Mouse (Mus musculus) embryonic facial prominence, embryonic 11.5 days (tissue): ENCODE measurements at regions not wholly inside any gene's neighbourhood (a gene's known extent, or its start where the extent isn't known, plus 50 kb on each side); places are given as distances from the start of the nearest gene placed in this dataset. TPM values are rescaled to one million over a fixed set of nuclear protein-coding genes. Genes with fewer than 3 reads are reported as not detected.

ENCODE experiments used
- ATAC-seq: fragments of 200-750 bp; cut with Nextera tagmentation; replicated peaks from 2 replicates; pipeline ENCODE4 v1.8.0; 2017; ENCODE audit warnings: low read depth; ENCODE audit not compliant: insufficient number of reproducible peaks, low FRiP score, low TSS enrichment
- DNase-seq: peaks from one replicate; pipeline ENCODE4 v3.0.0-alpha.2; 2015; ENCODE audit warnings: low spot score
- H3K27ac ChIP-seq: fragments of 300-500 bp; sonication (generic); replicated peaks from 2 replicates; pipeline ENCODE4 v1.5.1; 2014; ENCODE audit warnings: mild to moderate bottlenecking, low read depth, low read length, control low read depth
- H3K27me3 ChIP-seq: fragments of 300-500 bp; sonication (generic); 2 replicates; pipeline ENCODE4 v1.6.1; 2014; ENCODE audit warnings: mild to moderate bottlenecking, low read length, moderate library complexity, mixed read lengths; ENCODE audit not compliant: control insufficient read depth, insufficient read depth
- H3K36me3 ChIP-seq: fragments of 300-500 bp; sonication (generic); replicated peaks from 2 replicates; pipeline ENCODE4 v1.6.1; 2014; ENCODE audit warnings: low read depth, mild to moderate bottlenecking, low read length, moderate library complexity, mixed read lengths; ENCODE audit not compliant: control insufficient read depth, insufficient read depth
- H3K4me1 ChIP-seq: fragments of 300-500 bp; sonication (generic); 2 replicates; pipeline ENCODE4 v1.6.1; 2014; ENCODE audit warnings: low read length, mixed read lengths; ENCODE audit not compliant: control insufficient read depth, insufficient read depth
- H3K4me2 ChIP-seq: fragments of 300-500 bp; sonication (generic); 2 replicates; pipeline ENCODE4 v1.6.1; 2014; ENCODE audit warnings: low read depth, mild to moderate bottlenecking, control low read depth, low read length, moderate library complexity
- H3K4me3 ChIP-seq: fragments of 300-500 bp; sonication (generic); 2 replicates; pipeline ENCODE4 v1.5.1; 2014; ENCODE audit warnings: low read depth, low read length, control low read depth
- H3K9ac ChIP-seq: fragments of 300-500 bp; sonication (generic); replicated peaks from 2 replicates; pipeline ENCODE4 v1.6.1; 2014; ENCODE audit warnings: mild to moderate bottlenecking, control low read depth, low read length
- H3K9me3 ChIP-seq: fragments of 300-500 bp; sonication (generic); replicated peaks from 2 replicates; pipeline ENCODE4 v1.6.1; 2016; ENCODE audit warnings: mild to moderate bottlenecking, low read length, inconsistent platforms, mixed read lengths; ENCODE audit not compliant: control insufficient read depth
- WGBS: fragments of 180-500 bp; shearing (Covaris S2); extraction: QIAGEN DNeasy Blood & Tissue Kit; methylation state at CpG from one replicate; pipeline ENCODE4 v1.1.7; 2014; 5-methylcytosine and 5-hydroxymethylcytosine counted together
- microRNA-seq: library from miRNA; unstranded; fragments of <30 nt; microRNA quantifications from one replicate; pipeline ENCODE4, GENCODE M21; 2016; ENCODE audit warnings: borderline number of aligned reads

GRCm38 (mm10) chr3:134146373-134147224 lies 89.7 kb upstream of the Cxxc4 start:
- no peaks in the 10 kb centered on the region for H3K27me3 ChIP-seq
- DNase-seq (peak; percentile 79), ATAC-seq (peak; percentile 92)
- H3K36me3 ChIP-seq: no peaks in the 10 kb centered on the region
- H3K4me1 ChIP-seq: no peaks in the 10 kb centered on the region
- no peaks in the 10 kb centered on the region for H3K9me3 ChIP-seq
- 0 out of 2 replicates have a peak overlapping the region, but pooled peaks have one; percentile 5 for H3K4me3 ChIP-seq
- H3K4me2 ChIP-seq: peak overlapping the region; percentile 2
- peak overlapping the region; percentile 27; the same call in 1 of the 2 replicates for H3K9ac ChIP-seq
- H3K27ac ChIP-seq: no peak overlapping the region
- 18% methylated on average over 14 of the region's 14 CpGs for WGBS

- Histone ChIP-seq H3K9ac (no peak overlapping the region), H3K4me3 (no peak overlapping the region), H3K27ac (no peak overlapping the region), H3K4me2 (no peak overlapping the region), H3K9me3 (no peaks in the 10 kb centered on the region), H3K36me3 (no peaks in the 10 kb centered on the region), H3K27me3 (no peaks in the 10 kb centered on the region), H3K4me1 (no peaks in the 10 kb centered on the region)
- no peak for ATAC-seq
- 84% methylated on average over 5 of the region's 5 CpGs for WGBS
- no peak for DNase-seq
Measured at GRCm38 (mm10) chr3:134162288-134162687, 74.0 kb upstream of the Cxxc4 start.

GRCm38 (mm10) chr3:134169922-134170321 lies 66.4 kb upstream of the Cxxc4 start:
- no peaks in the 10 kb centered on the region for H3K36me3 ChIP-seq
- no peak overlapping the region for H3K4me3 ChIP-seq
- no peaks in the 10 kb centered on the region for H3K9me3 ChIP-seq
- H3K4me2 ChIP-seq: no peak overlapping the region
- WGBS: 33% methylated on average over 1 of the region's 1 CpGs
- DNase-seq (no peak), ATAC-seq (no peak)
- no peak overlapping the region for H3K9ac ChIP-seq
- H3K27ac ChIP-seq: no peak overlapping the region
- no peaks in the 10 kb centered on the region for H3K4me1 ChIP-seq
- H3K27me3 ChIP-seq: no peaks in the 10 kb centered on the region

- DNase-seq (no peak), ATAC-seq (no peak)
- Histone ChIP-seq H3K27ac (no peak overlapping the region), H3K9ac (no peak overlapping the region), H3K4me3 (no peak overlapping the region), H3K27me3 (no peaks in the 10 kb centered on the region), H3K36me3 (no peaks in the 10 kb centered on the region), H3K9me3 (no peaks in the 10 kb centered on the region), H3K4me1 (no peaks in the 10 kb centered on the region), H3K4me2 (no peak overlapping the region)
- WGBS: 26% methylated on average over 3 of the region's 3 CpGs
Measured at GRCm38 (mm10) chr3:134172357-134172756, 63.9 kb upstream of the Cxxc4 start.

- DNase-seq: no peak
- Histone ChIP-seq H3K9me3 (no peaks in the 10 kb centered on the region), H3K4me1 (no peaks in the 10 kb centered on the region), H3K9ac (no peak overlapping the region), H3K27me3 (no peaks in the 10 kb centered on the region), H3K4me2 (no peak overlapping the region), H3K27ac (no peak overlapping the region), H3K36me3 (no peaks in the 10 kb centered on the region), H3K4me3 (no peak overlapping the region)
- WGBS: 68% methylated on average over 7 of the region's 7 CpGs
- ATAC-seq: peak; percentile 62; the same call in 1 of the 2 replicates
Measured at GRCm38 (mm10) chr3:134178491-134179054, 57.7 kb upstream of the Cxxc4 start.

- H3K4me2 ChIP-seq: no peak overlapping the region
- ATAC-seq (peak; percentile 67), DNase-seq (peak; percentile 79)
- no peaks in the 10 kb centered on the region for H3K9me3 ChIP-seq
- 47% methylated on average over 4 of the region's 4 CpGs for WGBS
- H3K4me1 ChIP-seq: no peaks in the 10 kb centered on the region
- H3K27ac ChIP-seq: no peak overlapping the region
- no peaks in the 10 kb centered on the region for H3K27me3 ChIP-seq
- H3K4me3 ChIP-seq: no peak overlapping the region
- H3K9ac ChIP-seq: no peak overlapping the region
- H3K36me3 ChIP-seq: no peaks in the 10 kb centered on the region
Measured at GRCm38 (mm10) chr3:134184042-134184441, 52.2 kb upstream of the Cxxc4 start.

Small RNAs in the stretch of these regions (microRNA-seq; reads per million reads assigned to microRNA genes)
- not detected for gene Gm44361
